Mouse (Mus musculus): ENCODE data around the gene Smarca4.

- no peak for TF ChIP-seq CTCF (IDR thresholded peaks at IDR 0.05; ENCODE audit: low read depth)
- TF ChIP-seq EP300 (optimal IDR thresholded peaks at IDR 0.05), result no peak
Measured at GRCm38 (mm10) chr9:21606648-21607047, 9.3 kb upstream of the Smarca4 start.

Measured in stomach, postnatal 0 days (tissue).